Mouse (Mus musculus) adrenal gland, postnatal 36 days (tissue): ENCODE data around the gene Lbhd1. TPM values are rescaled to one million over a fixed set of nuclear protein-coding genes. Genes with fewer than 3 reads are reported as not detected.
A peak's percentile ranks its signal among the peaks of the same experiment; 100 is the strongest.

Experiments used
- DNase-seq, 2 experiments: peaks; one replicate each; pipeline ENCODE4 v3.0.0; 2021; ENCODE audit warnings: mixed read lengths in 1 of 2
- total RNA-seq, 2 experiments: library from RNA; stranded (reverse); gene quantifications; 2 replicates each; pipeline ENCODE4 v1.2.3; 2021

The Lbhd1 gene
- total RNA-seq, 2 experiments from 2014 or later: 5.3 to 17.6 TPM

- DNase-seq: no peak
These were observed 28.3 kb downstream of the Lbhd1 start for GRCm38 (mm10) chr19:8911810-8912209.

GRCm38 (mm10) chr19:8914212-8914611, 30.7 kb downstream of the Lbhd1 start:
- no peak for DNase-seq

- DNase-seq: no peak
These were observed 35.5 kb downstream of the Lbhd1 start for GRCm38 (mm10) chr19:8919000-8919399.

GRCm38 (mm10) chr19:8919684-8920072, 36.1 kb downstream of the Lbhd1 start:
- DNase-seq: no peak

GRCm38 (mm10) chr19:8920073-8920736, 36.7 kb downstream of the Lbhd1 start, which contains the start of gene B3gat3:
Gene B3gat3, plus strand, starts transcription at chr19:8920374.
- DNase-seq: peak; percentile 98

GRCm38 (mm10) chr19:8920836-8921291, 37.3 kb downstream of the Lbhd1 start:
- DNase-seq: peak in 1 of 2 experiments; percentile 40

- no peak for DNase-seq
These were observed 38.2 kb downstream of the Lbhd1 start for GRCm38 (mm10) chr19:8921741-8922140.

GRCm38 (mm10) chr19:8926766-8927165, 43.2 kb downstream of the Lbhd1 start:
- DNase-seq: no peak

GRCm38 (mm10) chr19:8927891-8928525, 44.5 kb downstream of the Lbhd1 start:
- DNase-seq: no peak

GRCm38 (mm10) chr19:8928689-8929223, 45.2 kb downstream of the Lbhd1 start:
- peak in 1 of 2 experiments; percentile 28 for DNase-seq

- peak; percentile 96 for DNase-seq
These were observed 45.9 kb downstream of the Lbhd1 start, which contains the start of the genes Rom1 and Eml3 for GRCm38 (mm10) chr19:8929224-8930088. Gene Rom1, minus strand, starts transcription at chr19:8929356. Gene Eml3, plus strand, starts transcription at chr19:8929552.

- no peak for DNase-seq
These were observed 46.6 kb downstream of the Lbhd1 start for GRCm38 (mm10) chr19:8930117-8930516.

- no peak for DNase-seq
These were observed 47.2 kb downstream of the Lbhd1 start for GRCm38 (mm10) chr19:8930771-8931170.

- DNase-seq: no peak
These were observed 53.2 kb downstream of the Lbhd1 start for GRCm38 (mm10) chr19:8936736-8937135.

- no peak for DNase-seq
These were observed 57.1 kb downstream of the Lbhd1 start for GRCm38 (mm10) chr19:8940526-8941133.

GRCm38 (mm10) chr19:8941136-8941514, 57.6 kb downstream of the Lbhd1 start:
- DNase-seq: no peak

- peak; percentile 96 to 98 for DNase-seq
These were observed 58.1 kb downstream of the Lbhd1 start, which contains the start of gene Mta2 for GRCm38 (mm10) chr19:8941515-8942217. Gene Mta2, plus strand, starts transcription at chr19:8941875.
